Mouse (Mus musculus) frontal cortex, postnatal 10 days (tissue): ENCODE data around the gene Pi4kb.
"Not testable (repeated sequence)": the region's sequence is repeated elsewhere in the genome, so short reads cannot be mapped to it uniquely, and the experiment has no call there.

Source experiments
- DNase-seq, 2 experiments: peaks; one replicate each; pipeline ENCODE4 v3.0.0; 2022; ENCODE audit warnings: low spot score in 2 of 2, mixed read lengths in 1 of 2

Pi4kb gene

GRCm38 (mm10) chr3:94974528-94975422, at the start of gene Pi4kb:
TSS of gene Pi4kb (plus strand) at chr3:94974731.
- peak; percentile 60 to 77 for DNase-seq

GRCm38 (mm10) chr3:94926301-94926736, 48.2 kb upstream of the Pi4kb start:
- not testable (repeated sequence) for DNase-seq

GRCm38 (mm10) chr3:94928979-94929378, 45.6 kb upstream of the Pi4kb start:
- DNase-seq, result not testable (repeated sequence)

- not testable (repeated sequence) for DNase-seq
These were observed 43.9 kb upstream of the Pi4kb start for GRCm38 (mm10) chr3:94930386-94931266.

GRCm38 (mm10) chr3:94931427-94932082, 43.0 kb upstream of the Pi4kb start:
- DNase-seq, result not testable (repeated sequence)

- DNase-seq, result not testable (repeated sequence)
These were observed 42.3 kb upstream of the Pi4kb start for GRCm38 (mm10) chr3:94932279-94932678.

GRCm38 (mm10) chr3:94932809-94933564, 41.5 kb upstream of the Pi4kb start, which contains the start of gene Selenbp1:
TSS of gene Selenbp1 (plus strand) at chr3:94933056.
- DNase-seq, result peak; percentile 56

GRCm38 (mm10) chr3:94933604-94934003, 40.9 kb upstream of the Pi4kb start:
- not testable (repeated sequence) for DNase-seq

- not testable (repeated sequence) for DNase-seq
These were observed 40.0 kb upstream of the Pi4kb start for GRCm38 (mm10) chr3:94934564-94934963.

- DNase-seq, result not testable (repeated sequence)
These were observed 39.2 kb upstream of the Pi4kb start for GRCm38 (mm10) chr3:94935332-94935731.

GRCm38 (mm10) chr3:94936147-94936546, 38.4 kb upstream of the Pi4kb start:
- not testable (repeated sequence) for DNase-seq

GRCm38 (mm10) chr3:94937194-94937593, 37.3 kb upstream of the Pi4kb start:
- DNase-seq, result not testable (repeated sequence)

GRCm38 (mm10) chr3:94940033-94940432, 34.5 kb upstream of the Pi4kb start:
- not testable (repeated sequence) for DNase-seq

- DNase-seq, result not testable (repeated sequence)
These were observed 32.1 kb upstream of the Pi4kb start for GRCm38 (mm10) chr3:94942211-94942967.

GRCm38 (mm10) chr3:94943706-94944105, 30.8 kb upstream of the Pi4kb start:
- DNase-seq, result not testable (repeated sequence)

- DNase-seq, result no peak
These were observed 26.4 kb upstream of the Pi4kb start for GRCm38 (mm10) chr3:94948066-94948614.

GRCm38 (mm10) chr3:94949645-94950044, 24.9 kb upstream of the Pi4kb start:
- no peak for DNase-seq

- DNase-seq, result peak in 1 of 2 experiments; percentile 40
These were observed 21.7 kb upstream of the Pi4kb start for GRCm38 (mm10) chr3:94952806-94953205.

- DNase-seq, result no peak
These were observed 21.2 kb upstream of the Pi4kb start for GRCm38 (mm10) chr3:94953384-94953763.
